In genomic region chr10:17382990-17383389, GRCm38 (mm10) we compare ENCODE assay signal across 19 mouse cellular contexts.
A peak's percentile ranks its signal among the peaks of the same experiment; 100 is the strongest.
DNase-seq lines count a peak whose midpoint lies in the region; ATAC-seq lines count a peak whose summit lies in the region.
"Had no signal": no experiment of that assay in that cellular context is flagged by ENCODE, and none has a peak within 500 bp of the region (broad histone marks: within the 10 kb centered on the region; RNA-seq: fewer than 3 reads in every experiment).

No protein-coding gene starts in this region.

- DNase-seq in lung, postnatal 36 days, result peak; percentile 10
- no peak for DNase-seq in lung, postnatal 10 days
- peak; percentile 33 for DNase-seq in NIH3T3 (ENCODE audit: low read depth)
- no peak for DNase-seq in testis, postnatal 14 days (ENCODE audit: low spot score)
- no peak for DNase-seq in adipocyte (ENCODE audit: low spot score)
- DNase-seq: adrenal gland, adult 8-10 months; adrenal gland, postnatal 36 days; cerebellum, adult 11 months; cerebellum, adult 8-10 months; cerebellum, postnatal 25 days; gastrocnemius, adult 2 months; gastrocnemius, postnatal 25 days; heart, adult 11 months; heart, postnatal 36 days had no signal

- peak; percentile 52; the same call in 1 of the 2 replicates for ATAC-seq in granulocyte monocyte progenitor cell, adult 5-6 weeks (replicated peaks; ENCODE audit: poor library complexity, severe bottlenecking)
- no peak for ATAC-seq in CD4-positive, CD25-positive, alpha-beta regulatory T cell, adult 4 months
- ATAC-seq: forebrain, embryonic 16.5 days; hindbrain, embryonic 16.5 days; inflammation-experienced regulatory T-cells, adult 6 months had no signal

Comparison
In these comparisons a context has a peak if more than half of its experiments do, and no peak if none do; other contexts are left out.
1. DNase-seq: peak in lung, postnatal 36 days (single experiment) and NIH3T3 (single experiment); none in lung, postnatal 10 days (single experiment), testis, postnatal 14 days (single experiment) and adipocyte (single experiment).